Mouse (Mus musculus): ENCODE data around the gene Ofcc1.

GRCm38 (mm10) chr13:40243821-40244220 lies 117.4 kb downstream of the Ofcc1 start:
- no peak for TF ChIP-seq CTCF (IDR thresholded peaks at IDR 0.05; ENCODE audit: borderline replicate concordance, extremely low read depth, insufficient read depth, insufficient read length)
- TF ChIP-seq POLR2A (IDR thresholded peaks at IDR 0.05; ENCODE audit: borderline replicate concordance, extremely low read depth, insufficient read depth, insufficient read length, poor library complexity, severe bottlenecking) = no peak
